Mouse (Mus musculus): ENCODE data around the gene Ctsc.
"Not testable (repeated sequence)": the region's sequence is repeated elsewhere in the genome, so short reads cannot be mapped to it uniquely, and the experiment has no call there.

The Ctsc gene

DNA sequence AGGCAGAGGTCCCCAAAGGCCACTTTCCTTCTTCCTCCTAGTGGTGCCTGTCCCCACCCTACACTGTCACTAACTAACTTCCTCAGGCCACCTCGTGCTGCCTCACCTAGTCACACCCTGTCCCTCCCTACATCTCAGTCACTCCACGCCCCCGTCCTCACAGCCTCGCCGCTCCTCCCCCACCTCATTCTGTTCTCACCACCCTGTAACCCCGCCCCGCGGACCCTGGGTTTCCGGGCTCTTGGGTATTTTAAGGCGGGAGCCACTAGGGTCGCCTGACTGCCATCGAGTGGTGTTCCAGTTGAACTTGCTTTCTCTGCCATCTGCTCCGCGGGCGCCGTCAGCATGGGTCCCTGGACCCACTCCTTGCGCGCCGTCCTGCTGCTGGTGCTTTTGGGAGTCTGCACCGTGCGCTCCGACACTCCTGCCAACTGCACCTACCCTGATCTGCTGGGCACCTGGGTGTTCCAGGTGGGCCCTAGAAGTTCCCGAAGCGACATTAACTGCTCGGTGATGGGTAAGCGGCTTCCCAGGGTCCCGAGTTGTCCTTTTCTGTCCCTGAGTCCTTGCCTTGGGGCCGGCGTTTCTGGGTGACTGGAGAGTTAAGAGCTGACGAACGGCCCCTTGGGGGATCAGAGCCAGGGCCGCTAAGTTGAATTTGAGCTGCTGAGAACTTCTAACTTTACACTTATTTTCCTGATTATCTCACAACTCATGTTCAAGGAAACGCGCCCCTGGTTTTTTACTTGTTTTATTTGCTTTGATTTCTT is at the start of gene Ctsc:
Gene Ctsc (plus strand): TSS at position 228 of the 770 bp plus-strand sequence.
- DNase-seq, result peak; percentile 63

- no peak for DNase-seq
These were observed 48.8 kb upstream of the Ctsc start for GRCm38 (mm10) chr7:88229051-88229450.

- no peak for DNase-seq
These were observed 47.8 kb upstream of the Ctsc start for GRCm38 (mm10) chr7:88230121-88230520.

- DNase-seq, result no peak
These were observed 46.9 kb upstream of the Ctsc start for GRCm38 (mm10) chr7:88230756-88231522.

DNA sequence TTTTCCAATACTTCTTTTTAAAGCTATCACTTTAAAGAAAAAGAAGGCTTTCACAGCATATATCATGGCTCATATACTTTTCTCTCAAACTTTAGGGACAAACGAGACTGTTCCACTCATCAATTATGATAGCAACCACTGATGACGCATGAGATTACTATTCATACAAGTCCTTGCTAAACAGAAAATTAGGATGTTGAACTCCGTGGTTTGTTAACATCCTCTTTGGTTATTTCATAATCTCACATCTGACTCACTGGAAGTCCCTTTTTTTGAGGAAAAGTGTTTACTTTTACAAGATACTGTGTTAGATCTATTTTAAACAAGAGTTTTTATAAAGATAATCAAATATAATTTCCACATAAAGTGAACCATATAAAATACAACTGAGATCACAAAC is 34.8 kb upstream of the Ctsc start:
- DNase-seq, result no peak

DNA sequence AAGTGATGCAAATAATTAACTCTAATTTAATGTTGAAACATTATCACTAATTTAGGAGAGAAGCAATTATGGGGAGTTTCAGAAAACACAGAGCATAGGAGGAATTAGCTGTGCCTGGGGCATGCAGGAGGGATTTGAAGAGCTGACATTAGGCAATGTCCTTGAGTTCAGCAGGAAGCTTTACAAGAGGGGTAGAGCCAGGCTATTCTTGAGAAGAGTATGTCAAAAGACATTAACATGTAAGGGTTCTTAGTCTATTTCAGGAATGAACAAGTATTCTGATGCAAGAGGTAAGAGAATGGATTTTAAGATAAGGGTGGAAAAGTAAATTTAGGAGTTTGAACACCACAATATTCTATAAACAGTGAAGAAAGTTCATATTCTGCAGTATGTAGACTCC is 33.4 kb upstream of the Ctsc start:
- no peak for DNase-seq

- not testable (repeated sequence) for DNase-seq
These were observed 27.5 kb upstream of the Ctsc start for GRCm38 (mm10) chr7:88250380-88250779.

GRCm38 (mm10) chr7:88251535-88251934 is 26.4 kb upstream of the Ctsc start:
- DNase-seq, result no peak

- no peak for DNase-seq
These were observed 25.8 kb upstream of the Ctsc start for GRCm38 (mm10) chr7:88252129-88252528.

GRCm38 (mm10) chr7:88254884-88255283 is 23.0 kb upstream of the Ctsc start:
- DNase-seq, result no peak

- no peak for DNase-seq
These were observed 18.5 kb upstream of the Ctsc start for GRCm38 (mm10) chr7:88259155-88259925.

DNA sequence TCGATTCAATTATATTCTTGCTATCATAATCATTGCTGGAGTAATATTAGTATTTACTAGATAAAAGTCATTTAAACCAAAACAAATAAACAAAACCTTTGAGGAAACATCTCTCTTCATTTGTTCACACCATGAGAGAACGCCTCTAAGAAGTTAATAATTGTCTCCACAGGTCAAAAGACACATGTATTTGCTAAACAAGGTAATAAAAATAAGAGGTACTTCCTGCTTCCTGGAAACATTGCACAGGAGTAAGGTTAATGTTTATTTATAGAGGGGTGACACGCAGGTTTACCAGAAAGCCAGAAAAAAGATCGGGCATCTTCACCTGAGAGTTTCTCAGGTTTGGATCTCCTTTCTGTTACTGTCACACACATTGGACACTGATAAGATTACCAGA is 16.1 kb upstream of the Ctsc start:
- no peak for DNase-seq

DNA sequence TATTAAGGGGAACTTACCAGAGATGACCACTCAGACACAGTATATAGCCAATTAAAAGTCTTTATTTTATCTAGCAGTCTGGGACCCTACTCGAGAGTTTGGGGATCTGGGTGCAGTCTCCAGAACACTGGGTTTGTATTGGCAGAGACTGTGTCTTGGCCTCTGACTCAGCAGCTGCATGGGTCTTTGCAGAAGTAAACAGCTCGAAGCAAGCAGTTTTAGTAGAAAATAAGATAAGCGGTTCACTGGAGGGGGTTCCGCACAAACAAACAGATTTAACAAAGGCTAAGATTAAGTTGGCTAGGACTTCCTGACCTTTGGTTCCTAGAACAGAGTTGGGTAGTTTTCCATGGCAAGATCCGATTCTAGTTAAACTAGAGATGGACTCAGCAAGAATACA is 13.0 kb upstream of the Ctsc start:
- DNase-seq, result no peak

- DNase-seq, result no peak
These were observed 8.0 kb upstream of the Ctsc start for GRCm38 (mm10) chr7:88269913-88270312.

GRCm38 (mm10) chr7:88271531-88271930 is 6.4 kb upstream of the Ctsc start:
- no peak for DNase-seq

DNA sequence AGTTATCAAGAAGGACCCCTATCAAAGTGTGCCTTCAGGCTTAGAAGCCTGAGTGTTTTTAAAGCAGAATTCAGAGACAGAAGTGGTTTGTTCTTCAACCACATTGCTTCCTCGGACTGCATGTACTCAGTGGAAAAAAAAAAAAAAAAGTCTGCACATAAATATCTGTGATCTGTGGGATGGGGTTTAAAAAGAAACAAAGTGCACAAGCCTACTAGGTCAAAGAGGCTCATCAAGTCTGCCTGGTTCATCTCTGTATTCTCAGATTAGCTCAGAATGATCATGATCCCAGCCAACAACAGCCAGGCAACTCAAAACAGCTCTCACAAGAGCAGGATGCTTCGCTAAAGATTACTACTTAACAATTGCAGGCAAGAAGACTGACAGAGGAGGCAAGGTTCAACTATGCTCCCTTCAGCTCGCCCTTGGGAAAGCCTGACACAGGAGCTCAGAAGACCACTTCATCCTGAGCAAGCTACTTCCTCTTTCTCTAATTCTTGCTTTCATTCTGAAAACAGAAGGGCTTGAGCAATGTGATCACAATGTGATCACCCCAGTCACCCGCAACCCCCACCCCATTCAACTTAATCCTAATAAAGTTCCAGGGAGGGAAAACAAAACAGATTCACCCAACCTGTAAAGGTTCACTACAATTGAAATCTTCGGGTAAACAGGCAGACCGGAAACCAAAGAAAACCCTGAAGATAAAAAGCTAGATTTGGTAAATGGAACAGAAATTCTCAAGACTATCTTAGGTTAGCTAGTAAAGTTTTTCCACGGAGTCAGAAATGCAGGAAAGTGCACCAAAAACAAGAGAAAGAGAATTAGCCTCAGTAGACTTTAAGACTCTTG is 745 bp upstream of the Ctsc start:
- DNase-seq, result no peak

DNA sequence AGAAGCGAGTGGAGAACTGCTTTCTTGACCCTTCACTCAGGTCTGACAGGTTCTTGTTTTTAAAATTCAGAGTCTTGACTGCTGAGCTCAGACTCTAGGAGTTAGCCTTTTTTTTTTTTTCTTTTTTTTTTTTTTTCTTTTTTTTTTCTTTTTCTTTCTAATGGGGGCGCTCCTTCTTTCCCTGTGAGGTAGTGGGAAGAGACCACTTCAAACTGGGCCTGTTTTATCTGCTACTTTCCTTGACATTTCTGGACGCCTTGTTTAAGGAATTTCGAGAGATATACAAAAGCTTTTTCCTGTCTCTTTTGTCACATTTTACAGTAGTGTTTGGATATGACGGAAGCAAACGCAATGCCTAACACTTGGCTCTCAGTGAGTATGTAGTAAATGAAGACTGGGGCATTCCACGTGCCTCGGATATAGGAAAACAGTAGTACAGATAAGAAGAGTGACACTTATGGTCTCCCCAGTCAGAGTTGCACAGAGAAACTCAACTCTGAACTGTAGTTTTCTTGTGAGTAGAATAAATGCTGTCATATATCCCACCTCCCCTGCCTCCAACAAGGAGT is 827 bp downstream of the Ctsc start:
- DNase-seq, result no peak

- no peak for DNase-seq
These were observed 7.4 kb downstream of the Ctsc start for GRCm38 (mm10) chr7:88285276-88285675.

GRCm38 (mm10) chr7:88291036-88291435 is 13.2 kb downstream of the Ctsc start:
- no peak for DNase-seq

- DNase-seq, result no peak
These were observed 14.2 kb downstream of the Ctsc start for GRCm38 (mm10) chr7:88292044-88292443.

DNA sequence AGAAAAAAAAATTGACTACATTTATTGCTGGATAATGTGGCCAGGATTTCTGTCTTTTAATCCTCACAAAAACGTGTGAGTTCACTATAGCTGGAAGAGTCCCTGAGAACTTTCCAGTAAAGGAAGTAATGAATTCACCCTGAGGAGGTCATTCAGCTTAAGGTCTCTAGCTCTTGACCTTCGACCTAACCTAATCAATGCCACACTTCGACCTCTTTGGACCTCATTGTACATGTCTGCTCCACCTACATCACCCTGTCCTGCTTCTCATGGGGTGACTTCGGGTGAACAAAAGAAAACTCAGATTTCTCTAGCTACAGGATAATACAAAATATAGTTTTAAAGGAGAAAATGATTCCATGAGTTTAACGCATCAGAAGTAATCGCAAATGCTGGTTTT is 16.0 kb downstream of the Ctsc start:
- DNase-seq, result no peak

DNA sequence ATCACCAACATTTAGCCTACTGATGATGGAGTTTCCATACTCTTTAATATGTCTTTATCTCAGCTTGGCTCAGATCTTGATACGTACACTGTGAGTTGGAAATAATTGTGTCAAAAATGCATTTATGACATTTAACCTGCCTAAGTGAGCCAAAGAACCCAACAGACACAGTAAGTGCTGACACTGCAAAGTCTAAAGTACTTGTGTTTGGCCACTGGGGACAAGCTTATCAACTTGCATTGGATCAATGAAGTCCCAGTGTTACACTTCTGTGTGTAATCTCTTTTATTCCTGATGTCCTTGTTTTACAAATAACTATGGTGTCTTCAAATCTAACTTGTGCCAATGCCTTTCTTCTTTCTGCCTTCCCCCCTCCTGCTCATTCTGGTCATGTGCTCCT is 18.1 kb downstream of the Ctsc start:
- DNase-seq, result no peak
